Comparison of ENCODE assay signal across 7 mouse cellular contexts in the genomic region with DNA sequence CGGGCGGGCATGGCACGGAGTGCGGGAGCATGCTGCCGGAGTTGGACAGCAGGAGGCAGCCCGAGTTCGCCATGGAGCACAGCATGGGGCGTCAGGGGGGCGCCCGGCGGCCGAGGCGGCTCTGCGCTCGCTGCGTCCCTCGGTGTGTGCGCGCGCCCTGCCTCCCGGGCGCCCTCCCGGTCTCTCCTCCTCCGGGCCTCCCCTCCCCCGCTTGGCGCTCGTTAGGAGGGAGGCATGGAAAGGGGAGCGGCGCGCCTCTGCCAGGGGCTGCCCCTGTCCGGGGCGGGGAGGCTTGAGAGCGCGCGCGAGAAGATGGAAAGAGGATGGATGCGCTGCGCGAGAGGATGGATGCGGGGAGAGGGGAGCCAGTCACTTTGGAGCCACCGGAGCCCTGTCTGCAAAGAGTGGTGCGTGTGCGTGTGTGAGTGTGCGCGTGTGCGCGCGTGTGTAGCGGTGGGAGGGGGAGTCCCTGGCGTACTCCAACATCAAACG.
DNase-seq lines count a peak whose midpoint lies in the region; ATAC-seq lines count a peak whose summit lies in the region.

No protein-coding gene starts in this region.

- H3K9me3 ChIP-seq in forebrain, embryonic 13.5 days (replicated peaks), result no peaks in the 10 kb centered on the region
- H3K9me3 ChIP-seq in limb, embryonic 10.5 days (replicated peaks), result no peaks in the 10 kb centered on the region
- no peaks in the 10 kb centered on the region for H3K9me3 ChIP-seq in stomach, embryonic 16.5 days (replicated peaks; ENCODE audit: control insufficient read depth, low read length)

- H3K4me2 ChIP-seq in forebrain, embryonic 13.5 days, result peak overlapping the region; percentile 68
- peak overlapping the region; percentile 27 for H3K4me2 ChIP-seq in stomach, embryonic 16.5 days (ENCODE audit: low read depth, low read length)

- H3K4me1 ChIP-seq in forebrain, embryonic 13.5 days, result peaks cover 30% of the 10 kb centered on the region
- peaks cover 17% of the 10 kb centered on the region for H3K4me1 ChIP-seq in limb, embryonic 10.5 days
- no peaks in the 10 kb centered on the region for H3K4me1 ChIP-seq in stomach, embryonic 16.5 days (ENCODE audit: control insufficient read depth, insufficient read depth, low read length)

- ATAC-seq in forebrain, embryonic 13.5 days, result peak; percentile 20; the same call in 1 of the 2 replicates
- no peak for ATAC-seq in stomach, embryonic 16.5 days (ENCODE audit: insufficient read depth, low FRiP score)

- DNase-seq in retina, postnatal 1 day, result peak; percentile 47
- DNase-seq in retina, embryonic 14.5 days (ENCODE audit: low spot score), result no peak
- peak; percentile 38 for DNase-seq in limb, embryonic 10.5 days (ENCODE audit: low spot score)
- no peak for DNase-seq in cerebellum, adult 11-12 months
- DNase-seq in adrenal gland, adult 2 months, result no peak

- H3K27me3 ChIP-seq in forebrain, embryonic 13.5 days, result peaks cover 70% of the 10 kb centered on the region
- peaks cover 100% of the 10 kb centered on the region for H3K27me3 ChIP-seq in limb, embryonic 10.5 days (ENCODE audit: low read depth, poor library complexity, severe bottlenecking)
- peaks cover 76% of the 10 kb centered on the region for H3K27me3 ChIP-seq in stomach, embryonic 16.5 days (ENCODE audit: control insufficient read depth, insufficient read depth, low read length)

- peak overlapping the region; percentile 57 for H3K9ac ChIP-seq in forebrain, embryonic 13.5 days
- no peak overlapping the region for H3K9ac ChIP-seq in stomach, embryonic 16.5 days (ENCODE audit: low read length)

- no peaks in the 10 kb centered on the region for H3K36me3 ChIP-seq in forebrain, embryonic 13.5 days (ENCODE audit: poor library complexity, severe bottlenecking)
- no peaks in the 10 kb centered on the region for H3K36me3 ChIP-seq in limb, embryonic 10.5 days
- no peaks in the 10 kb centered on the region for H3K36me3 ChIP-seq in stomach, embryonic 16.5 days (ENCODE audit: control insufficient read depth, insufficient read depth, low read length)

- peak overlapping the region; percentile 41 for H3K4me3 ChIP-seq in forebrain, embryonic 13.5 days
- H3K4me3 ChIP-seq in limb, embryonic 10.5 days, result peak overlapping the region; percentile 36
- peak overlapping the region; percentile 13 for H3K4me3 ChIP-seq in stomach, embryonic 16.5 days (replicated peaks; ENCODE audit: low read length)

- 2% methylated on average over 13 of the region's 51 CpGs for WGBS in forebrain, embryonic 13.5 days
- WGBS in limb, embryonic 10.5 days, result under 1% methylated on average over 47 of the region's 51 CpGs
- WGBS in stomach, embryonic 16.5 days, result under 1% methylated on average over 43 of the region's 51 CpGs

- no peak overlapping the region for H3K27ac ChIP-seq in forebrain, embryonic 13.5 days
- no peak overlapping the region for H3K27ac ChIP-seq in limb, embryonic 10.5 days
- no peak overlapping the region for H3K27ac ChIP-seq in stomach, embryonic 16.5 days (ENCODE audit: low read length)

Comparison
In these comparisons a context has a peak if more than half of its experiments do, and no peak if none do; other contexts are left out.
1. DNase-seq: peak in retina, postnatal 1 day (single experiment) and limb, embryonic 10.5 days (single experiment); none in retina, embryonic 14.5 days (single experiment), cerebellum, adult 11-12 months (single experiment) and adrenal gland, adult 2 months (single experiment).
2. Peak in every context shown above with its lines, with median percentiles within 50 percentile points of each other: H3K4me3 ChIP-seq.